Mouse (Mus musculus): ENCODE measurements around the gene Ccdc162. TPM values are rescaled to one million over a fixed set of nuclear protein-coding genes. Genes with fewer than 3 reads are reported as not detected.

Gene Ccdc162
- 0.33 and 0.35 TPM in 2 replicates for polyA plus RNA-seq (2012; rRNA removed)

GRCm38 (mm10) chr10:41716029-41716897 is at the start of gene Ccdc162:
Gene Ccdc162, minus strand, starts transcription at chr10:41716634.
- no peak for DNase-seq (ENCODE audit: low spot score)

- DNase-seq (ENCODE audit: low spot score), result no peak
These were observed 49.2 kb upstream of the Ccdc162 start for GRCm38 (mm10) chr10:41765586-41765985.

DNA sequence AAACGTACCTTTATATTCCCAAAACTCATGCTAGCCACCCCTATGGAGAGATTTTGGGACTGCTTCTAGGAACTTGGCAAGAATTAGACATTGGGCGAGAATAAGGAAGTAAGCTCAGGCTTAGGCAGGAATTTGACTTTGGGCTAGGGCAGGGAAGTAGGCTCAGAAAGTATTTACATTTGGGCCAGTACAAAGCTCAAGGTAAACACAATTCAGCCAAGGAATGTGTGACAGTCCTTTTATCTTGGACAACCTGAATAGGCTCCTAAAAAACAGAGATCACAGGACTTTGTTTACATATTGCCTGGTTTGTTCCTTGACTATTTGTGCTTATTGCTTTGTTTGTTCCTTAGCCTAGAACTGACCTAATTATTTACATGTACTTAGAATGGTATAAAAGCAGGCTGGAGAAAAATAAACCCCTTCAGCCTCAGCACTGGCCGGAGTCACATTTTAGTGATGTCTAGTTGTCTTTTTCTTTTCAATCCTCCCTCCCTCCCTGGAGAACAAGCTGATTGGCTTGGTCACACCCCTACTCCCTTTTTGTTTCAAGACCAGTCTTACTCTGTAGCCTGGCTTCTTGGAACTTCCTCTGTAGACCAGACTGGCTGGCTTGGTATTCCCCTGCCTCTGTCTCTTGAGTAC is 47.4 kb upstream of the Ccdc162 start:
- no peak for DNase-seq (ENCODE audit: low spot score)

GRCm38 (mm10) chr10:41760866-41761265 is 44.4 kb upstream of the Ccdc162 start:
- DNase-seq (ENCODE audit: low spot score), result no peak

GRCm38 (mm10) chr10:41758041-41758440 is 41.6 kb upstream of the Ccdc162 start:
- DNase-seq (ENCODE audit: low spot score), result no peak

DNA sequence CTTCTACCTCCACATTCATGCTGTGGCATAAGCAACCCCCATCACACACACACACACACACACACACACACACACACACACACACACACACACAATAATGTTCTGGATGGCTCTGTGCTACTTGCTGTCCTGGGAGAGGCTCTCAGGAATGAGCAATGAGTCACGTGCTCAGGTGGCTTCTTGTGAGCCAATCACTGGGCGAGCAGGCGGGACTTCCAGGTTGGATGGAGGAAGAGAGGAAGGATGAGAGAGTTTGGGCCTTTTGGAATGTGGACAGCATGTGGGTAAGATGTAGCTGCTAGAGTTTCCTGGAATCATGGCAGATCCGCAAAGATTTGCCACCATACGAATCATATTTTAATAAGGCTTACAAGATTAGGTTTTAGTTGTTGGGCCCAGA is 40.8 kb upstream of the Ccdc162 start:
- no peak for DNase-seq (ENCODE audit: low spot score)

GRCm38 (mm10) chr10:41751867-41752480 is 35.5 kb upstream of the Ccdc162 start:
- DNase-seq (ENCODE audit: low spot score), result no peak

GRCm38 (mm10) chr10:41749306-41749705 is 32.9 kb upstream of the Ccdc162 start:
- no peak for DNase-seq (ENCODE audit: low spot score)

GRCm38 (mm10) chr10:41746554-41746953 is 30.1 kb upstream of the Ccdc162 start:
- no peak for DNase-seq (ENCODE audit: low spot score)

DNA sequence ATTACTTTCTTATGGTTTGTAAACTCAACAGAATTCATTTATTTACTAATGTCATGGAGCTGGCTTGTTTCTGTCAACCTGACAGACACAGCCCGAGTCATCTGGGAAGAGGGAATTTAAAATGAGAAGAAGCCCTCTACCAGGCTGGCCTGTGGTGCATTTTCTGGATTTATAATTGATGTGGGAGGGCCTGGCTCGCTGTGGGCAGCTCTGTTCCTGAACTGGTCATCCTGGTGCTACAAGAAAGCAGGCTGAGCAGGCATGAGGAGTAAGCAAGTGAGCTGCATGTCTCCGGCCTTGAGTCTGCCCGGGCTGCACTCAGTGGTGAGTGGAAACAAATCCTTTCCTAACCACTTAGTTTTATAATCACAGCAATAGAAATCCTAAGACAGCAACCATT is 27.6 kb upstream of the Ccdc162 start:
- no peak for DNase-seq (ENCODE audit: low spot score)

DNA sequence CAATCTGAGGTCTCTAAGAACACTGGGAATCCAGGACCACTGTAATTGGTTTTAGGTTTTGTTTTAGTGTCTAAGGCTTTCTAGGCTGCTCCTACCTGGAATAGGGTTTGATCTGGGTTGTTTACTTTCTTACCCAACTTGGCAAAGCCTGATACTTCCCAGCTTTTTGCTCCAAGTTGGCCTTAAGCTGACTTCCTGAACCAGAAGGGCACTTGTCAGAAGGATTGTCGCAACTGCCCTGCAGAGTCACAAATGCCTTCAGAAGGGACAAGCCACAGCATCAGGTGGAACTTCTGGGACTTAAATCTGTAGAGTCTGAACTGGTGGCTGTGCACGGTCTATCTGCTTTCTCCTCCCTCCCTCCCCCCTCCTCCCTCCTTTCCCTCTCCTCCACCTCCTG is 23.8 kb upstream of the Ccdc162 start:
- no peak for DNase-seq (ENCODE audit: low spot score)

- no peak for DNase-seq (ENCODE audit: low spot score)
These were observed 20.8 kb upstream of the Ccdc162 start for GRCm38 (mm10) chr10:41737245-41737644.

GRCm38 (mm10) chr10:41735398-41735797 is 19.0 kb upstream of the Ccdc162 start:
- no peak for DNase-seq (ENCODE audit: low spot score)

DNA sequence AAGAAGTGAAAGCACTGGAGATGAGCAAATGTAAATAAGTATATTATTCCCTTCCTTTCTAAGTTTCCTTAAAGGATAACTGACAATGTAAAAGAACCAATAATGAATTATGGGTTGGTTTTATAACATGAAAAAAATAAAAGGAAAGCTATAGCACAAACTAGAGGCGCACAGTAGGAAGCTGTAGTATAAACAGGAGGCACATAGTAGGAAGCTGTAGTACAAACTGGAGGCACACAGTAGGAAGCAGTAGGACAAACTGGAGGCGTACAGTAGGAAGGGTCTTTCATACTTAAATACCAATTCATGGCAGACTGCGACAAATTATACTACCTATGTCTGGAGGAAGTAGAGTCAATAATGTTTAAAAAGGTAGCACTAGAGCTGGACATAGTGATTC is 16.8 kb upstream of the Ccdc162 start:
- DNase-seq (ENCODE audit: low spot score), result no peak

- no peak for DNase-seq (ENCODE audit: low spot score)
These were observed 15.5 kb upstream of the Ccdc162 start for GRCm38 (mm10) chr10:41731932-41732331.

DNA sequence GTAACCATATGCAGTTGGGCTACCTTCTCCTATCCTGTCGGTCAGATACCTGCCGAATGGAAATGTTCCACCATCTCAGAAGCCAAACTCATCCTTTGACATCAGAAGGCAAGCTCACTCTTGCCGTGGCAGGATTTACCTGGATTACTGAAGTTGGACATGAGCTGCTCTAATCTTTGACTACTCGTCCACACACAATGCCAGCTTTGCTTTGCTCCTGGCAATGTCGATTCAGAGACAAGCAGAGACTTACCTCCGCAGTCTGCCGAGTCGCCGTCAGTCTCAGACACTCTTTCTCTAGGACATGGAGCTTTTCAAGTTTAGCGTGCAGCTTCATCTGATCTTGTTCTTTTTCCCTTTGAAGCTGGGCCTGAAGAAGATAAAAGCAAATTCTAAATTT is 14.3 kb upstream of the Ccdc162 start:
- no peak for DNase-seq (ENCODE audit: low spot score)

GRCm38 (mm10) chr10:41726215-41726614 is 9.8 kb upstream of the Ccdc162 start:
- no peak for DNase-seq (ENCODE audit: low spot score)

- no peak for DNase-seq (ENCODE audit: low spot score)
These were observed 3.2 kb upstream of the Ccdc162 start for GRCm38 (mm10) chr10:41719587-41719986.

GRCm38 (mm10) chr10:41715557-41715956 is 877 bp downstream of the Ccdc162 start:
- no peak for DNase-seq (ENCODE audit: low spot score)

DNA sequence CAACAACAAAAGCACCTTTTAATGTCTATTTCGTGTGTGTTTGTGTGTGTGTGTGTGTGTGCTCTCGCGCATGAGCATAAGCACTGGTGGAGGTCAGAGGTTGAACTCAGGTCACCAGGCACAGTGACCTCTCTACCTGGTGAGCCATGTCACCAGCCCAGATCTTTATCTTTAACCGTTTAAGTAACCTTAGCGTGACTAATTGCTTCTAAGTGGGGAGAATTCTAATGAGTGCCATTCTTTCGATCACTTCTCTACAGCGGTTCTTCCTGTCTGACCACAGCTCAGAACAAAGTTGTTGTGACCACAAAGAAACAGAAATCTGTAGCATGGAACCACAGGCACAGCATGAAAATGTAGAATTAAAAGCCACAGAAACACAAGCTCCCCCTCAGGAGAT is 5.0 kb downstream of the Ccdc162 start:
- no peak for DNase-seq (ENCODE audit: low spot score)

- no peak for DNase-seq (ENCODE audit: low spot score)
These were observed 5.7 kb downstream of the Ccdc162 start for GRCm38 (mm10) chr10:41710773-41711172.

- DNase-seq (ENCODE audit: low spot score), result no peak
These were observed 7.1 kb downstream of the Ccdc162 start for GRCm38 (mm10) chr10:41709341-41709740.

DNA sequence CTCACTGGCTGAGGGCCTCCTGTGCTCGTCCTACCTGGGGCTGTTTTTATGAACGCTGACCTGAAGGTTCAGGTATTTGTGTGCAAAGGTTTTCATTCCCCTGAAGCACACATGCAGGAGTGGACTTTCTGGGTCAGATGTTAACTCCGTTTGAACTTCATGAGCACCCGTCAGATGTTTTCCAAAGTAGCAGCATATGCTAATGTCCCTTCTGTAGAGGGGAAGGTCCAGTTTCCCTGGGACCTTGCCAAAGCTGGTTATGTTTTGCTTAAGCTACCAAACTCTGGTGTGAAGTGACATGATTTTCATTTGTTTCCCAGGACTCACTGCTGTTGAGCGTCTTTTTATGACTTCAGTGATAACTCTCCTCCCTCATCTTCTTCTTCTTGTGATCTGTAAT is 16.8 kb downstream of the Ccdc162 start:
- no peak for DNase-seq (ENCODE audit: low spot score)

All from urinary bladder, adult 2 months (tissue).